Mouse (Mus musculus) stomach, postnatal 0 days (tissue): ENCODE data around the gene Spg20.

Experiments used
- CTCF ChIP-seq: IDR thresholded peaks from 2 replicates; pipeline ENCODE4 v1.5.1; 2016; ENCODE audit warnings: antibody characterized with exemption, low read depth, mild to moderate bottlenecking, moderate library complexity
- EP300 ChIP-seq: optimal IDR thresholded peaks from 2 replicates; pipeline ENCODE3; 2016; ENCODE audit warnings: antibody characterized with exemption

DNA sequence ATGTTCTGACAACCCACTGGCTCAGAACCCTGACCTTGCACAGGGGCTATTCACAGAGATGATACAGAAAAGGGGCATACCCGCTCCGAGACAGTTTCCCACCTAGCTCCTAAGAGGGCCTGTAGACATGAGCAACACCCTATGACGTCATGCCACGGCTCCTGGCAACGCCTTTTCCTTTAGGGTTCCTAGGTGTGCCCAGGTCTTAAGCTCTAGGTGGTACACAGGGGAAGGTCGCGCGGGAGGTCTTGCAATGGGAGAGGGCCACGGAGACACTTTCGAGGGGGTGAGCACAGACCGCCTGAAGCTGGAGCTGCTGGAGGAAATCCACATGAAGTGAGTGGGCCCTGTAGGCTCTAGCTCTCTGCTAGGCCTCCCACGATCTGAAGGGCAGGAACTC lies 27.9 kb downstream of the Spg20 start:
- TF ChIP-seq CTCF (no peak), EP300 (no peak)
